Mouse (Mus musculus) bone marrow, adult 2 months (tissue): ENCODE data around the gene Cers3. TPM values are rescaled to one million over a fixed set of nuclear protein-coding genes. Genes with fewer than 3 reads are reported as not detected.

Source experiments
- H3K27ac ChIP-seq: fragments of 200-500 bp; 2 replicates; pipeline ENCODE4 v1.5.1; 2012; ENCODE audit warnings: low read depth, mild to moderate bottlenecking, control low read depth, inconsistent platforms, low read length; ENCODE audit not compliant: control insufficient read depth, poor library complexity, insufficient read depth
- H3K4me1 ChIP-seq: fragments of 200-500 bp; 2 replicates; pipeline ENCODE4 v1.6.1; 2011; ENCODE audit warnings: low read length; ENCODE audit not compliant: control insufficient read depth, insufficient read depth
- H3K4me3 ChIP-seq: fragments of 200-500 bp; replicated peaks from 2 replicates; pipeline ENCODE3; 2011; ENCODE audit warnings: mild to moderate bottlenecking, low read depth, low read length, control low read depth; ENCODE audit not compliant: control insufficient read depth
- CTCF ChIP-seq: fragments of 200-500 bp; IDR thresholded peaks from 2 replicates; pipeline ENCODE4 v1.5.1; 2011; ENCODE audit warnings: low read length, control low read depth; ENCODE audit not compliant: control insufficient read depth, insufficient read depth
- POLR2A ChIP-seq: fragments of 200-500 bp; IDR thresholded peaks from 2 replicates; pipeline ENCODE4 v1.6.1; 2011; ENCODE audit warnings: low read depth, mild to moderate bottlenecking, control low read depth, low read length, borderline replicate concordance; ENCODE audit not compliant: control insufficient read depth
- WGBS: fragments of 180-500 bp; shearing (Covaris S2); methylation state at CpG from one replicate; pipeline ENCODE4 v1.1.7; 2018; 5-methylcytosine and 5-hydroxymethylcytosine counted together
- polyA plus RNA-seq: library from polyadenylated mRNA; stranded (reverse); fragments of >200 nt; gene quantifications from 2 replicates; pipeline ENCODE4 v1.2.4, GENCODE M21; 2011; ENCODE audit warnings: low replicate concordance; ENCODE audit not compliant: missing spikeins, insufficient read depth, insufficient read length

Gene Cers3
- polyA plus RNA-seq, 1 experiment = 0.97 TPM

DNA sequence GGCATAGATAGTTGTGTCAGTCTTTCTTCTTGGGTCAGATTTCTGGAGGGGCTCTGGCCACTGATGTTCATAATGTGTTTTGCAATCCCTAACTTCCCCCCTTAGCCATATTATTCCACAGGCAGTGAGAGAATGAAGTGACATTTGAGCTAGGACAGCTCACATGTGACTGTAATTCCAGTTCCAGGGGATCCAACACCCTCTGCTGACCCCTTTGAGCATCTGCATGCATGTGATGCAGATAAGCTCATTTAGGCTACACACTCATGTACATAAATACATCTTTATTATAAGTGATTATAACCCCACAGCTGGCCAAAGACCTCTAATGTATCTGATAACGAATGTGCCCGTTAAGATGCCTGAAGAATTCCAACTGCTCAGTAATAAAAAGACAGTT is 129.9 kb downstream of the Cers3 start:
- Histone ChIP-seq H3K4me1 (no peaks in the 10 kb centered on the region), H3K27ac (no peak overlapping the region), H3K4me3 (no peak overlapping the region)
- TF ChIP-seq POLR2A (no peak), CTCF (no peak)
- WGBS = 78% methylated on average over 2 of the region's 2 CpGs

Other genes with a start within 250 kb of the Cers3 start
- gene Asb7, start 53.9 kb upstream of the Cers3 start, polyA plus RNA-seq = 7.6 and 9.9 TPM in 2 replicates
- 3.9 and 6.0 TPM in 2 replicates for gene Lins1, start 53.6 kb upstream of the Cers3 start, polyA plus RNA-seq
- 0.56 and 2.3 TPM in 2 replicates for gene Adamts17, start 96.2 kb downstream of the Cers3 start, polyA plus RNA-seq